Mouse (Mus musculus) kidney, postnatal 4 days (tissue): ENCODE data around the gene Acox1.
A peak's percentile ranks its signal among the peaks of the same experiment; 100 is the strongest.

Experiments used
- DNase-seq, 2 experiments: peaks; one replicate each; pipeline ENCODE4 v3.0.0; 2021; ENCODE audit warnings: mixed read lengths in 2 of 2

Gene Acox1

DNA sequence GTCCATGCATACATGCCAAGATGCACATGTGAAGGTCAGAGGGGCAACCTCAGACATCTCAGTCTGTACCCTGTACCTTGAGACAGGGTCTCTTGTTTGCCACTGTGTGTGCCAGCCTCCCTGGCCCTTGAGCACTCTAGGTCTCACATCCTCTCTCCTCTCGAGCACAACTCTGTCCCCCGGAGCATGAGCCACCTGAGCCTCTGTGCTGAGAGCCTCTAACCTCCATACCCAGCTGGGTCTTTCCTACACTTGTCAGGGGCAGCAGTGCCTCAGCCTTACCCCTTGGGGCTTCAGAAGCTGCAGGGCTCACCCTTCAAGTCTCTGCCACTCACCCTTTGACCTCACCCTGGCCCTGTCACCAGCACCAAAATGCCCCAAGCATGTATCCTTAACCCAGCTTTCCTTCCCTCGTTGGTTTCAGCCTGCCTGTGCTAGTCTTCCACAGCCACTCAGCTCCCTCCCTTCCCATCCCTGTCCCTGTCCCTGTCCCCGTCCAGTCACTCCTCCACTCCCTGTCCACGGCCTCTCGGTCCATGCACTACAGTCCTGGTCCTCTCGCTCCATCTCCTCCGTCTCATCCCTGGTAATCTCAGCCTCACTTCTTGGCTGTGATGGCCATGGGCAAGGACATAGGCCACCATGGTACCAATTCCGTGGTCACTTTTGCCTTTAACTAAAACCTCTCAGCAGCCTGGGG lies 69.6 kb downstream of the Acox1 start:
- no peak for DNase-seq

DNA sequence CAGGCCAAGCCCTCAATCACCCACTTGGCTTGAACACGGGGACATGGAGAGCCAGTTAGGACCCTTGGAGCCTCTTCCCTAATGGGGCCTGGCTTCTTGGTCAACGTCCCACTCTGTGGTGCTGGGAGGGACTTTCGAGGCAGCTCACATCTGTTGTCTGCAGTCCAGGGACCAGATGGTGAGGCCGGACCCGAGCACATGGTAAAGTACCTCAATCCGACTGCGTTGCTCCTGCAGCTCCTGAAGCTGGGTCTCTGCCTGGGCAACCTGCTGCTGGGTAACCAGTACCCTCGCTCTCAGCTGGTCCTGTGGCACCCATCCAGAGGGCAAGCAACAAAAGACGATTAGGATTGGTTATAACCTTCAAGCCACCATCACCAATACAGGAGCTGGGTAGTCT lies 70.9 kb downstream of the Acox1 start:
- peak; percentile 34 to 46 for DNase-seq

DNA sequence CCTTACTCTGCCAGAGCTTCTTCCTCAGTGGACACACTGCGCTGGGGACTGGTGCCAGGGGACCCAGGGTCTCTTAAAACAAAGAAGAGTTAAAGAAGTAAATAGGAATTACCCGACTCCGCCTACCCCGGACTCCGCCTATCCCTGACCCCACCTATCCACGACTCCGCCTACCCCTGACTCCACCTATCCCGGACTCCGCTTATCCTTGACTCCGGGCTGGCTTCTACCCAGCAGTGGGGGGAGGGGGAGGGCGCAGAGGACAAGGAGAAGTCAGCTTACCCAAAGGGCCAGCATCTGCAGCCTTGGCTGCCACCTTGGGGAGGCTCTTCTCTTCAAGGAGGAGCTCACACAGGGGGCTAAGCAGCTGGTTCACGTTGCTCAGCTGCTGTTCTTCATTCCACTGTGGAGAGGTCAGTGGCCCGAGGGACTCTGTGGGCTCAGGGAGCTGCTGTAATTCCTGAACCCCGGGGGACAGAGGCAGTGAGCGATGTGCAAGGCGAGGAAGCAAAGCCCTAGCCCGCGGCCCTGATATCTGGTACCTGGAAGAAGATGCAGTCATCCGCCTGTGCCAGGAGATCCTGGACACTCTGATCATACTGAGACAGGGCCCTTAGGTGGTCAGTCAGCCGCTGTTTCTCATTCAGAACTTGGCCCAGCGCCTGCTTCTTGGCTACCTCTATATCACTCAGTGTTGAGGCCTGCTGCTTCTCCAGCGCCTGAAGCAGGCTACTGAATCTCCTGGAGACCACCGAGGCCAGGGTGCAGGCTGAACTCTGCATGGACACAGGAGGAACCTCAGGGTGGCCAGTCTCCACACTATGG lies 71.5 kb downstream of the Acox1 start, which contains the start of gene Trim47:
Gene Trim47 (minus strand): TSS at position 55 of the 825 bp plus-strand sequence.
- DNase-seq = peak; percentile 94 to 96

DNA sequence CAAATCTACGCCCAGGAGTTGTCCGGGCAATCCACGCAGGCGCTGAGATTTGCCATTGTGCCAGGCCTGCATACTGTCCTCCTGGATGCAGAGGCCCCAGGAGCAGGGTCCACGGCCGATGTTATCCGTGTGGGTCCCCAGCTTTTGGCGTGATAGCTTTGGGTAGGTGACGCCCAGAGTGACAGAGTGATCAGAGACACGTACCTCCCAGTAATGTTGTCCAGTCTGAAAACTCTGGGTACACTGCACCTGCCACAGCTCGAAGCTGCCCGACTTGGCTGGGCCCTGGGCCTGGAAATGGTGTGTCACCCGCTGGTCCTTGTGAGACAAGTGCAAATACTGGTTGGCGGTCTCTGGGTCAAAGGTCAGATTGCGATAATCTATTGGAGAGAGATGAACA lies 72.6 kb downstream of the Acox1 start:
- no peak for DNase-seq
